Mouse (Mus musculus) heart, embryonic 12.5 days (tissue): ENCODE measurements around the gene Hapln4. TPM values are rescaled to one million over a fixed set of nuclear protein-coding genes. Genes with fewer than 3 reads are reported as not detected.
"Not testable (repeated sequence)": the region's sequence is repeated elsewhere in the genome, so short reads cannot be mapped to it uniquely, and the experiment has no call there.

ENCODE experiments used
- ATAC-seq: fragments of 200-750 bp; cut with Nextera tagmentation; 2 replicates; pipeline ENCODE4 v1.8.0; 2017; ENCODE audit warnings: moderate TSS enrichment, moderate library complexity; ENCODE audit not compliant: insufficient number of reproducible peaks, low FRiP score
- H3K27ac ChIP-seq: fragments of 300-500 bp; sonication (generic); 2 replicates; pipeline ENCODE4 v1.5.1; 2016; ENCODE audit warnings: mild to moderate bottlenecking, moderate library complexity; ENCODE audit not compliant: poor library complexity, severe bottlenecking
- H3K27me3 ChIP-seq: fragments of 300-500 bp; sonication (generic); replicated peaks from 2 replicates; pipeline ENCODE4 v1.6.1; 2016; ENCODE audit warnings: mild to moderate bottlenecking, moderate library complexity
- H3K36me3 ChIP-seq: fragments of 300-500 bp; sonication (generic); 2 replicates; pipeline ENCODE4 v1.6.1; 2016; ENCODE audit warnings: mild to moderate bottlenecking, moderate library complexity
- H3K4me1 ChIP-seq: fragments of 300-500 bp; sonication (generic); replicated peaks from 2 replicates; pipeline ENCODE4 v1.6.1; 2016; ENCODE audit warnings: mild to moderate bottlenecking
- H3K4me2 ChIP-seq: fragments of 300-500 bp; sonication (generic); 2 replicates; pipeline ENCODE4 v1.6.1; 2016; ENCODE audit warnings: mild to moderate bottlenecking, moderate library complexity
- H3K4me3 ChIP-seq: fragments of 300-500 bp; sonication (generic); 2 replicates; pipeline ENCODE4 v1.5.1; 2016; ENCODE audit warnings: mild to moderate bottlenecking
- H3K9ac ChIP-seq: fragments of 300-500 bp; sonication (generic); 2 replicates; pipeline ENCODE4 v1.6.1; 2016; ENCODE audit warnings: mild to moderate bottlenecking, moderate library complexity
- H3K9me3 ChIP-seq: fragments of 300-500 bp; sonication (generic); replicated peaks from 2 replicates; pipeline ENCODE4 v1.6.1; 2016; ENCODE audit warnings: mild to moderate bottlenecking, moderate library complexity
- WGBS: fragments of 180-500 bp; shearing (Covaris S2); methylation state at CpG from one replicate; pipeline ENCODE4 v1.1.7; 2016; 5-methylcytosine and 5-hydroxymethylcytosine counted together
- polyA plus RNA-seq: library from polyadenylated mRNA; unstranded; fragments of >200 nt; fragmentation: Nextera tagmentation; extraction: Ambion mirVana; gene quantifications from 2 replicates; pipeline ENCODE4 v1.2.1, GENCODE M21; 2016

Hapln4 gene
- polyA plus RNA-seq, result 0.11 and 0.24 TPM in 2 replicates

DNA sequence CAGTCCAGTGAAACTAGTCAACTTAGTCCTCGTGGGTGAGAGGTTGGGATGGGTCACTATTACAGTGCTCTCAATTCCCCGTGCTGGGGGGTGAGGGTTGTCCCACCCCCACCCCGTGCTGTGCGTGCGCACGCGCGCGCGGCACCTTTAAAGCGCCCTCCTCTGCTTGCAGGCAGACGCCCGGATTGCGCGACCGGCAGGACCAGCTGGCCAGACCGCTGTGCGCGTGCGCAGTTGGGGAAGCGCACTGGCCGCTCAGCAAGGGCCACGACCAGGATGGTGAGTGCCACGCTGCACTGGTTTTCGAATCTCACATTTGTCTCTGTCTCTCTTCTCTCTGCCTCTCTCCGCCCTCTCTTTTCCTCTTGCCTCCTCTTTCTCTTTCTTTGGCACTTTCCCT is at the start of gene Hapln4:
Gene Hapln4 (plus strand): TSS at position 173 of the 400 bp plus-strand sequence.
- WGBS, result under 1% methylated on average over 26 of the region's 26 CpGs
- H3K27ac ChIP-seq, result no peak within 1 kb of the TSS
- H3K9ac ChIP-seq, result peak within 1 kb of the TSS; percentile 40; the same call in 1 of the 2 replicates

DNA sequence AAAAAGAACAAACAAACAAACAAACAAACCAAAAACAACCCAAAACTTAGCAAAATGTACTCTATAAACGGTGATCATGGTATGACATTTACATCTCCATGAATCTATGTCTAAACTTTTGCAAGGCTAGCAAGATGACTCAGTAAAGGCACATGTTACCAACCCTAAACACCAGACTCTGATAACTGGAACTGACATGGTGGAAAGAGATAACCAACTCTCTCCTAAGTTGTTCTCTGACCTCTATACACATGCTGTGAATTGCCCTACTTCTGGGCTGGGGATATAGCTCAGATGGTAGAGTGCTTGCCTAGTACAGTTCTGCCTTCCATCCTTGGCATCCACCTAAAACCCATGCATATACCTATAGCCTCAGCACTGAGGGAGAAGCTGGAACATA is 45.3 kb upstream of the Hapln4 start:
- peaks cover 16% of the 10 kb centered on the region for H3K36me3 ChIP-seq
- no peak overlapping the region for H3K4me2 ChIP-seq
- ATAC-seq, result no peak
- no peaks in the 10 kb centered on the region for H3K9me3 ChIP-seq
- H3K27ac ChIP-seq, result no peak overlapping the region
- H3K4me1 ChIP-seq, result peaks cover 22% of the 10 kb centered on the region
- H3K9ac ChIP-seq, result no peak overlapping the region
- no peaks in the 10 kb centered on the region for H3K27me3 ChIP-seq
- WGBS, result 88% methylated on average over 1 of the region's 1 CpGs
- H3K4me3 ChIP-seq, result no peak overlapping the region

More for the DNA sequence above, at the start of gene Hapln4:
- Histone ChIP-seq H3K27me3 (peaks cover 68% of the 10 kb centered on the region), H3K4me1 (peaks cover 35% of the 10 kb centered on the region), H3K36me3 (no peaks in the 10 kb centered on the region), H3K4me2 (peak within 1 kb of the TSS; percentile 82), H3K9me3 (no peaks in the 10 kb centered on the region), H3K4me3 (peak within 1 kb of the TSS; percentile 46)
- ATAC-seq, result no peak

DNA sequence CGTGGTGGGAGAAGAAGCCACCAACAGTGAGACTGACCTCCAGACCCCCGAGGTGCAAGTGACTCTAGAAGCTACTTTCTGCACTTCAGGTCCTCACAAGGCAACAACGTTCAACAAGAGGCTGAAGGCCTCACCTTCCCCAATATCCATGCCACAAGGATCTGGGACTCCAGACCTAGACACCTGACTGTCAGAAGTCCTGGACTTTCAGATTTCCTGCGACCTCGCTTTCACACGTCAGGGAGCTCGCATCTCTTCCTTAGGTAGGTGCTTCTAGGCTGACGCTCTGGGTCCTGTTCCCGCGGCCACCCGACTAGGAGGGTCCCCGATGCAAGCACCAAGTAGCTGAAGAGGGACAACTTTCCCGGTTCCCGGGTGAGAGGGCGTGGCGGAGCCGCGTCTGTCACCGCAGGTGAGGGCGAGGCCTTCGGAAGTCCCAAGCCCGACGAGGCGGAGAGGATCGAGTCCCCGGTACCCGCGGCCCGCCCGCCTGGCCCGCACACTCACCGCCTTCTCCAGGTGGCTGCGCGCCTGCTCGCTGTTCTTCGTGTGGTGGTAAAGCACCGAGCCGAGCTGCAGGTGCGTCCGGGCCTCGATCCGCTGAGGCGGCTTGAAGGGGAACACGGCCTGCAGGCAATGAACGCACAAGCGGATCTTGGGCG is 41.2 kb upstream of the Hapln4 start:
- peaks cover 5% of the 10 kb centered on the region; the same call in 1 of the 2 replicates for H3K36me3 ChIP-seq
- WGBS, result under 1% methylated on average over 47 of the region's 47 CpGs
- H3K27ac ChIP-seq, result peak overlapping the region; percentile 22; the same call in 1 of the 2 replicates
- peak overlapping the region; percentile 95 for H3K9ac ChIP-seq
- peak; percentile 39 for ATAC-seq
- peak overlapping the region; percentile 93 for H3K4me3 ChIP-seq
- no peaks in the 10 kb centered on the region for H3K27me3 ChIP-seq
- H3K4me1 ChIP-seq, result peaks cover 34% of the 10 kb centered on the region
- peak overlapping the region; percentile 94 for H3K4me2 ChIP-seq
- H3K9me3 ChIP-seq, result no peaks in the 10 kb centered on the region

DNA sequence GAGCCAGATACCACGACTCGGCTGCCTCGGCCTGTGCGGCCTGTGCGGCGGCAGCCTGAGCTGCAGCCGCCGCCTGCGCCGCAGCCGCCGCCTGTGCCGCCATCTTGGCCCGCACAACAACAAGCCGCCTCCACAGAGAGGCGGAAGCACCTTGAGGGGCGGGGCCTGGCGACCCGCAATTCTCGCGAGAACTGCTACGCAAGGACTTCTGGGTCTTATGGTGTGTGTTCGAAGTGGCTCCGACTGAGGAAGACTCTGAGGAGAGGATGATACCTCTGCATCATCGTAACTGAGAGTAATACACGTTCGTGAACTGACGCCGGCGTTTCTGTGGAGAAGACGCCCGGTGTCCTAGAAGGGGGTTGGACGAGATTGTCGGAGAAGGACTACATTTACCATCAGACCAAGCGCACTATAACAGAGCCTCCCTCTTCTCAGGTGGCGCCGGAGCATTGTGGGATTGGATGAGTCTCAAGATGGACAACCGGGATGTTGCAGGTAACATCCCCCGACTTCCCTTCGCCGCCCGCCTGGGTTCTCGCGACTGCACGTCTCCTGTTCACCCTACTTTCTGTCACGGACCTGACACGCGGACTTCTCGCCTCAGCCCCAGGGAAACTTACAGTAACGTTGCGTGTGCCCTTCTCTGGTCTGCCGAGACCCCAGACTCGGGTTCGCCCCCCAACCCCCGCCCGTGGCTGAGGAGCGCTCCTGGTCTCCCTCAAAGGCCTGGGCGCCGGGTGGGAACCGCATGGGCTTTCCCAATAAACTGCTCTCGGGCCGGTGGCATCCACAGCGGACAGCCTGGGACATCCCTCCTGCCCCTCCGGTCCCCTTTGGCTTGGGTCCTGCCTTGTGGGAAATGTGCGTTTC is 40.4 kb upstream of the Hapln4 start, which contains the start of the genes Mau2 and Sugp1:
Gene Mau2 (minus strand): TSS at position 152 of the 873 bp plus-strand sequence.
Gene Sugp1 (plus strand): TSS at position 231 of the 873 bp plus-strand sequence.
- peak within 1 kb of the TSS; percentile 23; the same call in 1 of the 2 replicates for H3K27ac ChIP-seq
- peak within 1 kb of the TSS; percentile 93 for H3K4me3 ChIP-seq
- H3K4me1 ChIP-seq, result peaks cover 34% of the 10 kb centered on the region
- peak within 1 kb of the TSS; percentile 94 for H3K4me2 ChIP-seq
- H3K9me3 ChIP-seq, result no peaks in the 10 kb centered on the region
- H3K9ac ChIP-seq, result peak within 1 kb of the TSS; percentile 95
- under 1% methylated on average over 65 of the region's 65 CpGs for WGBS
- ATAC-seq, result peak; percentile 93
- no peaks in the 10 kb centered on the region for H3K27me3 ChIP-seq
- peaks cover 5% of the 10 kb centered on the region; the same call in 1 of the 2 replicates for H3K36me3 ChIP-seq

GRCm38 (mm10) chr8:70043996-70044395 is 39.3 kb upstream of the Hapln4 start:
- H3K27ac ChIP-seq, result no peak overlapping the region
- H3K27me3 ChIP-seq, result no peaks in the 10 kb centered on the region
- peak overlapping the region; percentile 93; the same call in 1 of the 2 replicates for H3K4me3 ChIP-seq
- no peaks in the 10 kb centered on the region for H3K9me3 ChIP-seq
- ATAC-seq, result no peak
- peak overlapping the region; percentile 94 for H3K4me2 ChIP-seq
- 86% methylated on average over 5 of the region's 5 CpGs for WGBS
- H3K36me3 ChIP-seq, result peaks cover 13% of the 10 kb centered on the region
- peak overlapping the region; percentile 95; the same call in 1 of the 2 replicates for H3K9ac ChIP-seq
- peaks cover 31% of the 10 kb centered on the region for H3K4me1 ChIP-seq

GRCm38 (mm10) chr8:70049662-70050061 is 33.6 kb upstream of the Hapln4 start:
- no peak overlapping the region for H3K4me2 ChIP-seq
- no peak overlapping the region for H3K27ac ChIP-seq
- H3K9me3 ChIP-seq, result no peaks in the 10 kb centered on the region
- H3K4me3 ChIP-seq, result no peak overlapping the region
- H3K27me3 ChIP-seq, result no peaks in the 10 kb centered on the region
- no peaks in the 10 kb centered on the region; the same call in 1 of the 2 replicates for H3K4me1 ChIP-seq
- H3K36me3 ChIP-seq, result peaks cover 57% of the 10 kb centered on the region
- no peak for ATAC-seq
- no peak overlapping the region for H3K9ac ChIP-seq

GRCm38 (mm10) chr8:70050434-70050833 is 32.8 kb upstream of the Hapln4 start:
- H3K4me3 ChIP-seq, H3K4me2 ChIP-seq, H3K9me3 ChIP-seq, H3K4me1 ChIP-seq, H3K27me3 ChIP-seq, H3K27ac ChIP-seq, ATAC-seq, H3K9ac ChIP-seq: not testable (repeated sequence)
- WGBS, result 90% methylated on average over 5 of the region's 5 CpGs
- peaks cover 65% of the 10 kb centered on the region for H3K36me3 ChIP-seq

GRCm38 (mm10) chr8:70057721-70058120 is 25.5 kb upstream of the Hapln4 start:
- WGBS, result 77% methylated on average over 1 of the region's 1 CpGs

DNA sequence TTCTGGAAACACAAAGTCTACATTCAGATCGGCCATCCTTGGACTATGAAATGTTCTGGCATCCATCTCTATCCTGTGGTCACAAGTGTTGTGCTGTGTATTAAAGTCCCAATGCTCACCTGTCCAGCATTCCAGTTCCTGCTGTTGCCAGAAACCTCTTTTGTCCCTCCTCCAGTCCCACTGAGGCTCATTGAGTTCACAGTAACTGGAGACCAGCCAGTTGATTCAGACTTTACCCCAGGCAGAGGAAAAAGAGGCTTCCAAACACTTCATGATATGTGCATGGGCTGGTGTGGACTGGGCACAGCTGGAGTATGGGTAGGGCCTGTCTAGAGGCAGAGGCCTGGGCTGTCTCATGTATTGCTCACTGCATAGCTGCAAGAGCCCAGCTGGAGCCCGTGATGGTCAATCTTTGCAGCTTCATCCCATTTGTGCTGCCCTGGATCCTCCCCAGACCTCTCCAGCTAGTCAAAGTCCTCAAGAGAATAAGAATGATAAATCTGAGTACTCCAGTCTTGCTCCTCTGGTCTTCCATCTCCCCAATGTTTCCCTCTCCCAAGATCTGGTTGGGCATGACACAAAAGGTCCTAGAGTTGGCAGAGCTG is 11.3 kb upstream of the Hapln4 start:
- ATAC-seq, result no peak
- WGBS, result 70% methylated on average over 2 of the region's 2 CpGs
- no peak overlapping the region for H3K4me3 ChIP-seq
- no peaks in the 10 kb centered on the region for H3K9me3 ChIP-seq
- H3K4me2 ChIP-seq, result peak overlapping the region; percentile 77; the same call in 1 of the 2 replicates
- H3K4me1 ChIP-seq, result peaks cover 20% of the 10 kb centered on the region
- H3K27ac ChIP-seq, result no peak overlapping the region
- no peaks in the 10 kb centered on the region for H3K27me3 ChIP-seq
- peaks cover 46% of the 10 kb centered on the region for H3K36me3 ChIP-seq
- no peak overlapping the region for H3K9ac ChIP-seq

More at GRCm38 (mm10) chr8:70057721-70058120, 25.5 kb upstream of the Hapln4 start:
- H3K36me3 ChIP-seq, result peaks cover 91% of the 10 kb centered on the region
- H3K4me1 ChIP-seq, result no peaks in the 10 kb centered on the region
- H3K27ac ChIP-seq, result no peak overlapping the region
- no peaks in the 10 kb centered on the region for H3K9me3 ChIP-seq
- no peak for ATAC-seq
- no peak overlapping the region for H3K9ac ChIP-seq
- H3K27me3 ChIP-seq, result no peaks in the 10 kb centered on the region
- H3K4me3 ChIP-seq, result no peak overlapping the region
- no peak overlapping the region for H3K4me2 ChIP-seq

DNA sequence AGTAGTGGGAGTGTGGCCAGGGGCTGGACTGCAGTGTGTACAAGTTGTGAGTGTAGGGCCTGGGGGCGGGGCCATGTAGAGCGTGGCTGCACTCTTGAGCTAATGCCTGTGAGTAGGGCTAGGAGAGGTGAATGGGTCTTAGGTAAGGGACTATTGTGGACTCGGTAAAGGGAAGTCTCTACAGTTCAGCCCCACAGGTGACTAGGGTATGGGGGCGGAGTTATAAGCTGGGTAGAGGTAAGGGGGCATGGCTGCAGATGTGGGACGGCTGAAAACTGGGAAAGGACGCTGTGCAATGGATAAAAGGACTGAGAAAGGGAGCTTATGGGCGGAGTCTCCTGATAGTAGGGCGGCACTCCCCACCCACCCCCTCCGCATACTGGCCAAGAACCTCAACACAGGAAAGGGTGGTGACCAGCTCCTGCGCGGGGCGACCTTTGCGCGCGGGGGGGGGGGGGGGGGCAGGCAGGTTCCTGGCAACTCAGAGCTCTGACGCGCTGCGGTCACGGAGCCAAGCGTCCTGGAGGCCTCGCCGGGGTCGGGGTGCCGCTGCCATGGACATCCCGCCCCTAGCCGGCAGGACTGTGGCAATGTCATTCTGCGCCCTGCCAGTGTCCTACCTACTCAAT is 10.7 kb upstream of the Hapln4 start, which contains the start of gene Tm6sf2:
Gene Tm6sf2 (plus strand): TSS at position 484 of the 629 bp plus-strand sequence.
- H3K9ac ChIP-seq, result peak within 1 kb of the TSS; percentile 63
- WGBS, result 7% methylated on average over 26 of the region's 27 CpGs
- H3K4me3 ChIP-seq, result peak within 1 kb of the TSS; percentile 40
- H3K27ac ChIP-seq, result no peak within 1 kb of the TSS
- no peaks in the 10 kb centered on the region for H3K27me3 ChIP-seq
- no peaks in the 10 kb centered on the region for H3K9me3 ChIP-seq
- peak within 1 kb of the TSS; percentile 77 for H3K4me2 ChIP-seq
- H3K36me3 ChIP-seq, result peaks cover 41% of the 10 kb centered on the region
- peak; percentile 65 for ATAC-seq
- peaks cover 20% of the 10 kb centered on the region for H3K4me1 ChIP-seq
